Mouse (Mus musculus) C2C12 (cell line): Measurements from ENCODE around the gene Prkar2a.

Experiments used
- CEBPB ChIP-seq: IDR thresholded peaks from one replicate; pipeline ENCODE4 v1.6.1; 2011; ENCODE audit warnings: low read depth, mild to moderate bottlenecking, control low read depth, moderate library complexity
- CTCF ChIP-seq: IDR thresholded peaks from one replicate; pipeline ENCODE4 v1.5.1; 2011; ENCODE audit not compliant: control insufficient read depth, insufficient read depth, insufficient read length
- MYOG ChIP-seq: IDR thresholded peaks from one replicate; pipeline ENCODE4 v1.6.1; 2011; ENCODE audit not compliant: control insufficient read depth, insufficient read length; ENCODE audit errors: extremely low read depth
- USF1 ChIP-seq: IDR thresholded peaks from one replicate; pipeline ENCODE4 v1.6.1; 2011; ENCODE audit warnings: low read depth, mild to moderate bottlenecking, control low read depth, moderate library complexity

DNA sequence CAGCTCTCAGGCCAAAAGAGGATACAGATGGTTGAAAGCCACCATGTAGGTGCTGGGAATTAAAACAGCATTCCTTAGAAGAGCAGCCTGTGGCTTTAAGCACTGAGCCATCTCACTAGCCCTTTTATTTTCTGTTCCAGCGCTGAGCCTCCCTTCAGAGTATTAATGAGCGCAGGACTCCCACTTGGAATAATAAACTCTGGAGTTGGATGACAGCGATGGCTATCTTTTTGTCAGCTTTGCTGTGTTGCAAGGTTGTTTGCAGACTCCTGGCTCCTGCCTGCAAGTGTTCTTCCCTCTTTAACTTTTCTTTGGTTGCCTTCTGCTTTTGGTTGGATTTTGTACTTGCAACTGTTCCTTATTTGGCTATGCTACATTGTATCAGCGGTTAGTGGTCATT is 4.8 kb downstream of the Prkar2a start:
- no peak for TF ChIP-seq CTCF
- no peak for TF ChIP-seq USF1
- TF ChIP-seq CEBPB = no peak
- no peak for TF ChIP-seq MYOG
